Mouse (Mus musculus): Measurements from ENCODE around the gene Ugt1a7c. TPM values are rescaled to one million over a fixed set of nuclear protein-coding genes. Genes with fewer than 3 reads are reported as not detected.
"Not testable (repeated sequence)": the region's sequence is repeated elsewhere in the genome, so short reads cannot be mapped to it uniquely, and the experiment has no call there.

The Ugt1a7c gene
- total RNA-seq, 2 experiments from 2014 or later: 1.2 to 2.6 TPM

- intact Hi-C loops (cut with DNase I); DNase-seq: not testable (repeated sequence)
Observed at GRCm38 (mm10) chr1:88109604-88110003, 14.7 kb downstream of the Ugt1a7c start.

GRCm38 (mm10) chr1:88112769-88113168, 17.9 kb downstream of the Ugt1a7c start:
- intact Hi-C loops (cut with DNase I); DNase-seq: not testable (repeated sequence)

GRCm38 (mm10) chr1:88120550-88120949, 25.7 kb downstream of the Ugt1a7c start:
- intact Hi-C loops (cut with DNase I); DNase-seq: not testable (repeated sequence)

- intact Hi-C loops (cut with DNase I): not testable (repeated sequence)
Observed at GRCm38 (mm10) chr1:88121521-88121920, 26.7 kb downstream of the Ugt1a7c start.

GRCm38 (mm10) chr1:88125827-88126360, 31.0 kb downstream of the Ugt1a7c start:
- DNase-seq; intact Hi-C loops (cut with DNase I): not testable (repeated sequence)

More at GRCm38 (mm10) chr1:88121521-88121920, 26.7 kb downstream of the Ugt1a7c start:
- not testable (repeated sequence) for DNase-seq

GRCm38 (mm10) chr1:88129091-88129490, 34.2 kb downstream of the Ugt1a7c start:
- DNase-seq: not testable (repeated sequence)

GRCm38 (mm10) chr1:88130223-88130622, 35.4 kb downstream of the Ugt1a7c start:
- intact Hi-C loops (cut with DNase I); DNase-seq: not testable (repeated sequence)

More at GRCm38 (mm10) chr1:88129091-88129490, 34.2 kb downstream of the Ugt1a7c start:
- intact Hi-C loops (cut with DNase I): not testable (repeated sequence)

- intact Hi-C loops (cut with DNase I): no loop called here
- no peak for DNase-seq
Observed at GRCm38 (mm10) chr1:88133908-88134456, 39.1 kb downstream of the Ugt1a7c start.

- DNase-seq: peak; percentile 26 to 38
- intact Hi-C loops (cut with DNase I): not testable (repeated sequence)
Observed at GRCm38 (mm10) chr1:88134457-88135011, 39.7 kb downstream of the Ugt1a7c start, which contains the start of gene Ugt1a6a. TSS of gene Ugt1a6a (plus strand) at chr1:88134809.

GRCm38 (mm10) chr1:88135229-88135904, 40.5 kb downstream of the Ugt1a7c start:
- intact Hi-C loops (cut with DNase I): not testable (repeated sequence)

GRCm38 (mm10) chr1:88136646-88137045, 41.8 kb downstream of the Ugt1a7c start:
- intact Hi-C loops (cut with DNase I): no loop called here
- DNase-seq: no peak

More at GRCm38 (mm10) chr1:88135229-88135904, 40.5 kb downstream of the Ugt1a7c start:
- DNase-seq: not testable (repeated sequence)

GRCm38 (mm10) chr1:88137264-88137663, 42.4 kb downstream of the Ugt1a7c start:
- intact Hi-C loops (cut with DNase I): no loop called here
- no peak for DNase-seq

GRCm38 (mm10) chr1:88138145-88138544, 43.3 kb downstream of the Ugt1a7c start:
- intact Hi-C loops (cut with DNase I): no loop called here
- no peak for DNase-seq

GRCm38 (mm10) chr1:88140492-88140891, 45.6 kb downstream of the Ugt1a7c start:
- intact Hi-C loops (cut with DNase I); DNase-seq: not testable (repeated sequence)

GRCm38 (mm10) chr1:88143966-88144675, 49.3 kb downstream of the Ugt1a7c start:
- DNase-seq: peak in 1 of 2 experiments; percentile 53

GRCm38 (mm10) chr1:88145278-88145677, 50.4 kb downstream of the Ugt1a7c start:
- intact Hi-C loops (cut with DNase I); DNase-seq: not testable (repeated sequence)

More at GRCm38 (mm10) chr1:88143966-88144675, 49.3 kb downstream of the Ugt1a7c start:
- intact Hi-C loops (cut with DNase I): not testable (repeated sequence)

GRCm38 (mm10) chr1:88150133-88150532, 55.3 kb downstream of the Ugt1a7c start:
- DNase-seq; intact Hi-C loops (cut with DNase I): not testable (repeated sequence)

- no peak for DNase-seq
- intact Hi-C loops (cut with DNase I): no loop called here
Observed at GRCm38 (mm10) chr1:88158430-88158829, 63.6 kb downstream of the Ugt1a7c start.

GRCm38 (mm10) chr1:88165711-88166110, 70.8 kb downstream of the Ugt1a7c start, which contains the start of gene Ugt1a5:
TSS of gene Ugt1a5 (plus strand) at chr1:88166012.
- DNase-seq: no peak
- intact Hi-C loops (cut with DNase I): no loop called here

GRCm38 (mm10) chr1:88172190-88172589, 77.3 kb downstream of the Ugt1a7c start:
- DNase-seq; intact Hi-C loops (cut with DNase I): not testable (repeated sequence)
